Mouse (Mus musculus) MEL (cell line): ENCODE results near the gene Baiap2. TPM values are rescaled to one million over a fixed set of nuclear protein-coding genes. Genes with fewer than 3 reads are reported as not detected.

Experiments
- DNase-seq: peaks from one replicate; pipeline ENCODE4 v3.0.0; 2011; ENCODE audit warnings: low read depth, low spot score
- H3K27ac ChIP-seq: 2 replicates; pipeline ENCODE4 v1.5.1; 2012; ENCODE audit warnings: low read depth, mild to moderate bottlenecking, control low read depth, low read length, moderate library complexity; ENCODE audit not compliant: control insufficient read depth
- H3K27me3 ChIP-seq, 2 experiments: fragments of 150-350 bp in 1 of 2; sonication (generic) in 1 of 2; 2 replicates each; pipeline ENCODE4 v1.6.1; 2012; ENCODE audit warnings: low read length in 2 of 2, mild to moderate bottlenecking in 2 of 2, improper control_type of control experiment in 1 of 2, moderate library complexity in 1 of 2; ENCODE audit not compliant: insufficient read depth in 2 of 2, control insufficient read depth in 1 of 2
- H3K36me3 ChIP-seq, 2 experiments: 2 replicates each; pipeline ENCODE4 v1.6.1; 2012 to 2014; ENCODE audit warnings: low read length in 2 of 2, improper control_type of control experiment in 1 of 2, inconsistent platforms in 1 of 2, mild to moderate bottlenecking in 1 of 2; ENCODE audit not compliant: insufficient read depth in 2 of 2, control insufficient read depth in 1 of 2
- H3K4me1 ChIP-seq, 2 experiments: fragments of 150-350 bp in 1 of 2; sonication (generic) in 1 of 2; 2 replicates each; pipeline ENCODE4 v1.6.1; 2012; ENCODE audit warnings: low read length in 2 of 2, improper control_type of control experiment in 1 of 2, mild to moderate bottlenecking in 1 of 2; ENCODE audit not compliant: insufficient read depth in 2 of 2, control insufficient read depth in 1 of 2
- H3K4me3 ChIP-seq, 2 experiments: fragments of 150-350 bp in 1 of 2; sonication (generic) in 1 of 2; 2 replicates each; pipeline ENCODE4 v1.5.1; 2012; ENCODE audit warnings: low read depth in 2 of 2, low read length in 2 of 2, mild to moderate bottlenecking in 2 of 2, moderate library complexity in 2 of 2, control low read depth in 1 of 2, improper control_type of control experiment in 1 of 2; ENCODE audit not compliant: control insufficient read depth in 1 of 2, insufficient read depth in 1 of 2
- H3K79me2 ChIP-seq: 2 replicates; pipeline ENCODE4 v1.6.1; 2012; ENCODE audit warnings: mild to moderate bottlenecking, low read length, moderate library complexity; ENCODE audit not compliant: control insufficient read depth, poor library complexity, insufficient read depth
- H3K9ac ChIP-seq: 2 replicates; pipeline ENCODE4 v1.6.1; 2012; ENCODE audit warnings: low read depth, mild to moderate bottlenecking, control low read depth, low read length, moderate library complexity; ENCODE audit not compliant: control insufficient read depth, poor library complexity, severe bottlenecking
- H3K9me3 ChIP-seq: fragments of 150-350 bp; sonication (generic); replicated peaks from 2 replicates; pipeline ENCODE4 v1.6.1; 2012; ENCODE audit warnings: mild to moderate bottlenecking, low read length, improper control_type of control experiment, moderate library complexity; ENCODE audit not compliant: insufficient read depth
- CHD1 ChIP-seq: IDR thresholded peaks from 2 replicates; pipeline ENCODE4 v1.6.1; 2012; ENCODE audit warnings: low read depth, mild to moderate bottlenecking, inconsistent platforms, low read length, improper control_type of control experiment
- E2F4 ChIP-seq: IDR thresholded peaks from 2 replicates; pipeline ENCODE4 v1.6.1; 2011; ENCODE audit warnings: low read depth, low read length, improper control_type of control experiment, borderline replicate concordance
- EP300 ChIP-seq, 2 experiments: IDR thresholded peaks; 2 replicates each; pipeline ENCODE4 v1.6.1; 2011; ENCODE audit warnings: improper control_type of control experiment in 2 of 2, low read length in 2 of 2, low read depth in 1 of 2, mild to moderate bottlenecking in 1 of 2
- ETS1 ChIP-seq: IDR thresholded peaks from 2 replicates; pipeline ENCODE4 v1.6.1; 2012; ENCODE audit warnings: low read depth, mild to moderate bottlenecking, inconsistent platforms, low read length, improper control_type of control experiment, moderate library complexity
- GABPA ChIP-seq: IDR thresholded peaks from 2 replicates; pipeline ENCODE4 v1.6.1; 2012; ENCODE audit warnings: low read depth, mild to moderate bottlenecking, inconsistent platforms, low read length, improper control_type of control experiment, moderate library complexity
- GATA1 ChIP-seq: IDR thresholded peaks from 2 replicates; pipeline ENCODE4 v1.6.1; 2011; ENCODE audit warnings: low read depth, low read length, improper control_type of control experiment
- JUND ChIP-seq: IDR thresholded peaks from 2 replicates; pipeline ENCODE4 v1.6.1; 2011; ENCODE audit warnings: low read depth, mild to moderate bottlenecking, improper control_type of control experiment, low read length
- MAZ ChIP-seq: IDR thresholded peaks from 2 replicates; pipeline ENCODE4 v1.6.1; 2012; ENCODE audit warnings: low read depth, mild to moderate bottlenecking, inconsistent platforms, low read length, improper control_type of control experiment
- MEF2A ChIP-seq: IDR thresholded peaks from 2 replicates; pipeline ENCODE4 v1.6.1; 2014; ENCODE audit warnings: low read depth, mild to moderate bottlenecking, inconsistent platforms, low read length, improper control_type of control experiment; ENCODE audit not compliant: poor library complexity, insufficient replicate concordance, severe bottlenecking; ENCODE audit errors: extremely low read depth
- MXI1 ChIP-seq: IDR thresholded peaks from 2 replicates; pipeline ENCODE4 v1.6.1; 2011; ENCODE audit warnings: mild to moderate bottlenecking, low read depth, low read length, improper control_type of control experiment
- MYB ChIP-seq: IDR thresholded peaks from 2 replicates; pipeline ENCODE4 v1.6.1; 2011; ENCODE audit warnings: mild to moderate bottlenecking, low read depth, low read length, improper control_type of control experiment
- MYC ChIP-seq: IDR thresholded peaks from 2 replicates; pipeline ENCODE4 v1.6.1; 2011; ENCODE audit warnings: low read depth, mild to moderate bottlenecking, low read length, improper control_type of control experiment, moderate library complexity
- NRF1 ChIP-seq: IDR thresholded peaks from 2 replicates; pipeline ENCODE4 v1.6.1; 2014; ENCODE audit warnings: low read depth, mild to moderate bottlenecking, inconsistent platforms, low read length, improper control_type of control experiment, moderate library complexity; ENCODE audit not compliant: poor library complexity, insufficient read depth, severe bottlenecking
- POLR2A ChIP-seq, 2 experiments: IDR thresholded peaks; 2 replicates each; pipeline ENCODE4 v1.6.1; 2011 to 2012; ENCODE audit warnings: low read length in 2 of 2, mild to moderate bottlenecking in 2 of 2, control low read depth in 1 of 2, improper control_type of control experiment in 1 of 2, low read depth in 1 of 2, moderate library complexity in 1 of 2; ENCODE audit not compliant: control insufficient read depth in 1 of 2, insufficient read depth in 1 of 2, poor library complexity in 1 of 2
- POLR2AphosphoS2 ChIP-seq: IDR thresholded peaks from 2 replicates; pipeline ENCODE4 v1.6.1; 2011; ENCODE audit warnings: low read length, improper control_type of control experiment
- RAD21 ChIP-seq: IDR thresholded peaks from 2 replicates; pipeline ENCODE4 v1.6.1; 2011; ENCODE audit warnings: mild to moderate bottlenecking, low read depth, low read length, improper control_type of control experiment
- RCOR1 ChIP-seq: IDR thresholded peaks from 2 replicates; pipeline ENCODE4 v1.6.1; 2012; ENCODE audit warnings: low read depth, mild to moderate bottlenecking, inconsistent platforms, low read length, improper control_type of control experiment
- SIN3A ChIP-seq: IDR thresholded peaks from 2 replicates; pipeline ENCODE4 v1.6.1; 2012; ENCODE audit warnings: low read length, improper control_type of control experiment, inconsistent platforms
- TAL1 ChIP-seq: IDR thresholded peaks from 2 replicates; pipeline ENCODE4 v1.6.1; 2012; ENCODE audit warnings: mild to moderate bottlenecking, inconsistent platforms, low read length, moderate library complexity, mixed read lengths
- USF1 ChIP-seq: IDR thresholded peaks from 2 replicates; pipeline ENCODE4 v1.6.1; 2014; ENCODE audit warnings: low read depth, mild to moderate bottlenecking, inconsistent platforms, low read length, improper control_type of control experiment, moderate library complexity
- ZC3H11A ChIP-seq: IDR thresholded peaks from 2 replicates; pipeline ENCODE4 v1.6.1; 2012; ENCODE audit warnings: low read depth, mild to moderate bottlenecking, inconsistent platforms, low read length, improper control_type of control experiment
- ZKSCAN1 ChIP-seq: IDR thresholded peaks from 2 replicates; pipeline ENCODE4 v1.6.1; 2012; ENCODE audit warnings: low read depth, mild to moderate bottlenecking, inconsistent platforms, low read length, improper control_type of control experiment, moderate library complexity
- ZMIZ1 ChIP-seq: IDR thresholded peaks from 2 replicates; pipeline ENCODE4 v1.6.1; 2012; ENCODE audit warnings: low read depth, mild to moderate bottlenecking, inconsistent platforms, low read length, improper control_type of control experiment, moderate library complexity
- ZNF384 ChIP-seq: IDR thresholded peaks from 2 replicates; pipeline ENCODE4 v1.6.1; 2012; ENCODE audit warnings: low read depth, mild to moderate bottlenecking, inconsistent platforms, low read length, improper control_type of control experiment
- polyA plus RNA-seq, 2 experiments: library from polyadenylated mRNA; stranded (reverse) in 1 of 2; unstranded in 1 of 2; fragments of >175 nt in 1 of 2; fragments of >200 nt in 1 of 2; gene quantifications; 2 replicates each; pipeline versions ENCODE4 v1.2.1 to v1.2.4; 2012; ENCODE audit warnings: low replicate concordance in 2 of 2, low read depth in 1 of 2; ENCODE audit not compliant: insufficient read length in 2 of 2, insufficient read depth in 1 of 2, missing spikeins in 1 of 2
- total RNA-seq: library from RNA; depleted of rRNA; stranded (reverse); fragments of 300-350 nt; gene quantifications from 2 replicates; pipeline ENCODE4 v1.2.3, GENCODE M21; 2012

Baiap2 gene
- total and polyA plus RNA-seq, 3 experiments, result 27.5 to 31.3 TPM; not detected in 1

DNA sequence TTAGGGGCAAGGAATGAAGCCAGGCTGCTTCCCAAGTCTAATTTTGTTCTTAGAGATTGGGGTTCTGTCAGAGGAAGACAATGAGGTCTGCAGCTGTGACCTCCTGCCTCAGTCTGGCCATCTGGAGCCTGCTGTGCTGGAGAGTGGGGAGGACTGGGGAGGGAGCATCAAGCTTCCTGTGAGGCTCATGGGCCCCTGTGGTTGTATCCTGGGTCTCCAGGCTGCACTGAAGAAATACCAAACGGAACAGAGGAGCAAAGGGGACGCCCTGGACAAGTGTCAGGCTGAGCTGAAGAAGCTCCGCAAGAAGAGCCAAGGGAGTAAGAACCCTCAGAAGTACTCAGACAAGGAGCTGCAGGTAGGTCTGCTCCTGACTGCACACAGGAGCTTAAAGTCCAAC is 39.2 kb downstream of the Baiap2 start:
- H3K79me2 ChIP-seq, result no peaks in the 10 kb centered on the region
- no peak overlapping the region for H3K27ac ChIP-seq
- DNase-seq, result no peak
- H3K9me3 ChIP-seq, result no peaks in the 10 kb centered on the region
- H3K36me3 ChIP-seq, result no peaks in the 10 kb centered on the region; a peak in 1 of 4 replicates
- H3K4me3 ChIP-seq, result no peak overlapping the region
- TF ChIP-seq NRF1 (no peak), MXI1 (no peak), MYB (no peak), ZNF384 (no peak), CHD1 (no peak), MEF2A (no peak), JUND (no peak), ZMIZ1 (no peak), USF1 (no peak), SIN3A (no peak), RCOR1 (no peak), ETS1 (no peak), GATA1 (no peak), EP300 (IDR thresholded peaks at IDR 0.05; ENCODE audit: low read depth in 1 of 2, low read length in 2 of 2) (no peak), RAD21 (no peak), GABPA (no peak), POLR2AphosphoS2 (no peak)
- H3K9ac ChIP-seq, result no peak overlapping the region
- H3K27me3 ChIP-seq, result no peaks in the 10 kb centered on the region
- H3K4me1 ChIP-seq, result no peaks in the 10 kb centered on the region

DNA sequence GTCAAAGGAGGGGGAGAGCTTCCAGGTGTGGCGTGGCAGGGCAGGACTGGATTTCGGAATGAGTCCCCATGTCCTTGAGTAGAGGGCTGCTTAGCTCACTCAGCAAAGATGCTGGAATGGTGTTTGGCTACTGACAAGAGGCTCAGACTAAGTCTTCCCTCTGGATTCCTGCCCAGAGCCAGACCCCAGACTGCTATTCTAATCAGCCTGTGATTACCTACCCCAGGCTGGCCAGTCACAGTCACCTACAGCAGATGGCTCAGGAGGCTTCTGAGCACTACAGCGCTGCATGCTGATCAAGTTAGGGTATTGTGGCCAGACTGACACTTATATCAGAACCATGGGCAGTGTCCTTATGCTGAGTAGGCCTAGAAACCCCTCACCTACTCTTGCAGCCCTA is 39.7 kb downstream of the Baiap2 start:
- H3K9ac ChIP-seq, result no peak overlapping the region
- H3K4me3 ChIP-seq, result no peak overlapping the region
- no peak for DNase-seq
- no peaks in the 10 kb centered on the region for H3K27me3 ChIP-seq
- H3K4me1 ChIP-seq, result no peaks in the 10 kb centered on the region
- H3K36me3 ChIP-seq, result no peaks in the 10 kb centered on the region; a peak in 1 of 4 replicates
- H3K9me3 ChIP-seq, result no peaks in the 10 kb centered on the region
- no peaks in the 10 kb centered on the region for H3K79me2 ChIP-seq
- no peak overlapping the region for H3K27ac ChIP-seq
- TF ChIP-seq RAD21 (no peak), E2F4 (no peak), MEF2A (no peak), TAL1 (no peak), ZC3H11A (no peak), MYC (no peak), ZNF384 (no peak), POLR2A (IDR thresholded peaks at IDR 0.05; ENCODE audit: control insufficient read depth in 1 of 2, insufficient read depth in 1 of 2, low read depth in 1 of 2, low read length in 2 of 2, poor library complexity in 1 of 2) (no peak), SIN3A (no peak), MAZ (no peak), MXI1 (no peak), ZKSCAN1 (no peak)
